Mouse (Mus musculus) erythroblast, embryonic 14.5 days (primary cell): Measurements from ENCODE around the gene Prkg1.

Source experiments
- GATA1 ChIP-seq: IDR thresholded peaks from 2 replicates; pipeline ENCODE4 v1.6.1; 2012; ENCODE audit warnings: low read length, inconsistent platforms, mixed read lengths
- TAL1 ChIP-seq: IDR thresholded peaks from 3 replicates; pipeline ENCODE4 v1.6.1; 2012; ENCODE audit warnings: low read length, inconsistent platforms, mixed read lengths

- TF ChIP-seq GATA1 (no peak), TAL1 (no peak)
These were observed 682.0 kb downstream of the Prkg1 start, which contains the start of gene Cstf2t for GRCm38 (mm10) chr19:31082662-31083429.
